Mouse (Mus musculus): ENCODE data around the gene Adam17.
A peak's percentile ranks its signal among the peaks of the same experiment; 100 is the strongest.

The Adam17 gene

DNA sequence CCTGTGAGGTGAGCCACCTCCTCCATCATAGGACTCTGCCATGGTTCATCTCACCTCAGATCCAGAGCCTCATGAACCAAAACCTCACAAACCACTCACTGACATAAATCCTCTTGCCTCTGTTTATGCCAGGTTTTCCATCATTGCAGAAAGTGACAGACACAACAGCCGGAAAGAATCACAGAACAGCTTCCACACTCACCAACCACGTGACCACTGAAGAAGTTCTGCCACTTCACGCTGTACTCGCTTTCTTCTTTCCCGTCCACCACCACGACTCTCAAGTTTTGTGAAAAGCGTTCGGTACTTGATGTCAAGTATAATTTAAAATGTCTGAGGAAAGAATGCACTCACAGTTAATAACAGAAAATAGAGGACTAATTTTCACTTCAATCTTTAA is 19.8 kb downstream of the Adam17 start:
- DNase-seq (ENCODE audit: low spot score in 2 of 2) = no peak

DNA sequence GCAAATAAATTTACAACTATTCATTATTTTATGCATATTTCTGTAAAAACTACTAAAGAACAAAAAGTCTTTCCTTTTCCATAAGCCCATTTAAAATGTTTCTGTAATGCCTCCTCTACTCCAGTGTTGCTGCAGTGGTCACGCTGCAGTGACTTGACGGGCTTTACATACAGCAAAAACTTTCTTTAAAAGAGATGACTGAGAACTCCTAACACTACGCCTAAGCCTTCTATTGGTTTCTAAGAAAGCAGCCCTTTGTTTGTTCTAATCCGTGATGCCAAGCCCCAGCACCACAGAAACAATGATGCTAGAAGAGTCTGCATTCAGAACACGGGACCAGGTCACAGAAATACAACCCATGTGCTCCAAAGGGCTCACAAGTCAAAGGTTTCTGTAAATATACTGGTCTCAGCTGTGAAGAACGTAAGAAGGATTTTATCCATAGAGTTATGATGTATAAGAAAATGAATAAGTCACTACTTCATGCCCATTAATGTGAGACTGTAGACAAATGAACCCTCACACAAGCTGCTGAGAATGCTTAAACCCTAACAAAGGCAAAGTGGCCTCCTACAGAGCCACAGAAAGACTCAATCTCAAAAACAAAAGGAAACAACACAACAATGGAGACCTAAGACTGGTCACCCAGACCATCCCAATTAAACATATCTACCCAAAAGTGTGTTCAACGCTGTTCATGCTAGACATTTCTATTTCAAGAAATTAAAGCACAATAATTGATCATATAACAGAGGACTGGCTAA is 23.1 kb downstream of the Adam17 start:
- DNase-seq (ENCODE audit: low spot score in 2 of 2) = no peak

DNA sequence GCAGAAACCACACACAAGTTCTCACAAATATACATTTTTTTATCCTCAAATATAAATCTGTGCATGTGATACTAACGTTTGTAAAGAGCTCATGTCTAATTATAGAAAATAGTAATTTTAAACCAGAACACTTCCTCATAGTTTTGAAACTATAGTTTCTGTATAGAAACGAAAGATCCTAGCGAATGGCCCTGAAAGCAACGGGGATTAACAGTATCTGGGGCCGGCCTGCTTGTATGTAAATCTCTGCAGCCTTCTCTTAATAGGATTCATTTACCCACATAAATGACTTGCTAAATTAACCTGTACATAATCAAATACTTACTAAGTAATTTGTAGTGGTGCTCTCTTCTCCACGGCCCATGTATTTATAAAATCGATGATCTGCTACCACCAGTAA is 26.5 kb downstream of the Adam17 start:
- no peak for DNase-seq (ENCODE audit: low spot score in 2 of 2)

DNA sequence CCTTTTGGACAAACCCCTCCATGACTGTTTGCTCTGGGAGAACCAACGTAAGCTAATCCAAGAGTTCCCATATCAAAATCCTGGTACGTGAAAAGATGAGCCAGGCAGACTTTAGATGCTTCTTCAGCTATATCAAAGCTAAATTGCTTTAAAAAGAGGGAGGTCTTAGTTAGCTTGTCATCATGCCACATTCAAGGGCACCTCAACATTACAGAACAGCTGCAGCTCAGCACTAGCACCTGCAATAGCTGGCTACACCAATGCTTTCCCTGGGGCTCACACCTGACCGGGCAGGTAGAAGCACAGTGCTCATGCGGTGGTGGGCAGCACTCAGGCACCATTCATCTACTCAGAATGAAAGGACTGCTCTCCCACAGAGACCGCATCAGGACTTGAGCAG is 32.8 kb downstream of the Adam17 start:
- no peak for DNase-seq (ENCODE audit: low spot score in 2 of 2)

DNA sequence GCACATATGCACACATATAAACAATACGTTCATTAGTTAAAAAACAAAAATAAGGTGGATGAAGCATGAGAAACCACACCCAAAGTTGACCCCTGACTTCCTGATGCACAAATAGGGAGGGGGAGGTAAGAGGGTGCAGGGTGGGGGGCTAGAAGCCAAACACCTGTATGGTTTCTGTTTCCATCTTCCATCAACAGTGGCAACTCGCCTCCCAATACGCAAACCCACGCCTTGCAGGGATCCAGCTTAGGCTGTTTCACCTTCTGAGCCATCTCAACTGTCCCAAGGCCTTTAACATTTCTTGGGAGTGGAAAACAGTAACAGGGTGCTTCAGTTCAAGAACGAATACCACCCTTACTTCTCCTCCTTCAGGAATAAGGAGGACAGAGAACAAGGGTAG is 36.3 kb downstream of the Adam17 start:
- no peak for DNase-seq (ENCODE audit: low spot score in 2 of 2)

DNA sequence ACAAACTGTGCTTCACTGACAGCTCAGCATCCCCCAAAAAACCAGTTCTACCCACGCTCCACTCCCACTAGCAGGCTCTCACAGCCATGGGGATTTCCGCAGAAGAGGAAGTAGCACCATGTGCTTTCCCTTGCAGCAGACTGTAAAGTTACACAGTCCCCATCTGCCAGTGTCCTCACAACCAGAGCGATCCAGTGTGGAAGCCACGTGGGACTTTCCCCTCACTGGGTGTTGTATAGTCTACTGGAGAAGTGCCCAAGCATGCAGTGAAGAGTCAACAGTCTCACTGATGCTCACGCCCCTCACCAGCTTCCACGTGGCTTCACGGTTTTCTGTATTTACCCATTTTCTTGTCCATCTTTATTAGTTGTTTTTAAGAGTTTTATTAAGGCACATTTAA is 37.6 kb downstream of the Adam17 start:
- DNase-seq (ENCODE audit: low spot score in 2 of 2) = no peak

DNA sequence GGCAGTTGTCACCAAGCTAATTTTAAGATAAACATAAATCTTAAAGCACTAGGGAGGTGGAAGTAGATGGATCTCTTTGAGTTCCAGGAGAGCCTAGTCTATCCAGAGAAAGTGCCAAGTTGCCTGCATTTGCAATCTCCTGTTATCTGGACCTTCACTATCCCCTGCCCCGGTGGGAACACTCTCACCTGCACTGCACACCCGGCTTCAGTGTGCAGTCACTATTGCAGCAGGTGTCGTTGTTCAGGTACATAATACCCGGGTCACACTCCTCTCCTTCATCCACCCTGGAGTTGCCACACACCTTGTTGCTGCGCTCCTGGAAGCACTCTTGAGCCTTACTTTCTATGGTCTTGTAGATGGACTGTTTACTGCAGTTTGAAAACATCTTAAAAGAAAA is 39.7 kb downstream of the Adam17 start:
- DNase-seq (ENCODE audit: low spot score in 2 of 2) = no peak

DNA sequence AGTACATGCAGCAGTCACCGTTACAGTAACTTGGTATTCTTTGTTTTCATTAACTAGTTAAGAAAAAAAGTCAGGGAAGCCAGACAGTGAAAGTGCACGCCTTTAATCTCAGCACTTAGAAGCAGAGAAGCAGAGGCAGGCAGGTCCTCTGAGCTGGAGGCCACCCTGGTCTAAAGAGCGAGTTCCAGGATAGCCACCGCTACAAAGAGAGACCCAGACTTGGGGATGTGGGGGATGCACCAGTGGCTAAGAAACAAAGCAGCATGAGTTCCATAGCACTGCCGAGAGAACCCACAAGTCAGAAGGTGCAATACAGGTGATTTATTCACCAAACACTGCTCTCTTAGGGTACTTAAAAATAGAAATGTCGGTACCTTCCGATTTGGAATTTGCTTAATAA is 40.4 kb downstream of the Adam17 start:
- no peak for DNase-seq (ENCODE audit: low spot score in 2 of 2)

DNA sequence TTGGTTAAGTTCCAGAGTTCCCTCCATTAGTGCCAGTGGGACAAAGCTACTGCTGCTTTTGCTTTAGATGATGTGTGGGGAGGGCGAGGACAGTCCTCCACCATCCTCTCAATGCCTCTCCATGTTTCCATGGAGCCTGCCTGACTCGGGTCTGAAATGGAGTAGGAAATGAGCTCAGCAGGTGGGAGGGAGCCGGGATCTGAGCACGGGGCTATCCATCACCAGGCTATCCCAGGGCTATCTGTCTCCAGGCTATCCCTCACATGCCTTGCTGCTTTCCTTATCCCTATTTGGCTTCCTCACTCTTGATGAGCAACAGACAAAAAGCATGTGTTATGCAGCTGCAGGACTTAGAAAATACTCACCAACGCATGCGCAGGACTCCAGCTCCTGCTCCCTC is 41.7 kb downstream of the Adam17 start:
- DNase-seq (ENCODE audit: low spot score in 2 of 2) = no peak

DNA sequence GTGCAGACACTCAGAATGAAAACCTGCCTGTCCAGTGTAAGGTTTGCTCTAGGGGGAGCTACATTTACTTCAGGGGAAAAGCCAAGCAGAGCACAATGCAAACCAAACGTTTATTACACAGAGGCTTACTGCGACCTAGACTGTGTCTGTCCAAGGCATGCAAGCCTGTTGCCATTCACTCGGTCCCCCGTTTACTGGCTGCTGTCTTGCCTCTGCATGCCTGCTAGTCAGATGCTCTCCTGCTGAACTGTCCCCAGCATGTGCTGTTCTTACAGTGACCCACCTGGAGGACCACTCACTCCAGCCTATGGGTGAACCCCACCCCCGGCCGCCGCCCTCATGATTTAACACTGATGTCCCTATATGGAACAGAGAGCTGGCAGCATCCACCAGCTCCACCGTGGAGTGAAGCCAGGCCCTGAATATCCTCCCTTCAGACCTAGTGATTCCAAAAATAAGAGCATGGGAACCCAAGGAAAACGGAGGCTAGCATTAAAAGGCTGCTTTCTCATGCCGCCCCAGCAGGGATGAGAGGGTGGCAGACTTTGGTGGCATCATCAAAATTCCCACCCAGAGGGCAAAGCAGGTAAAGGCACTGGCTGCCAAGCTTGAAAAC is 42.4 kb downstream of the Adam17 start:
- no peak for DNase-seq (ENCODE audit: low spot score in 2 of 2)

DNA sequence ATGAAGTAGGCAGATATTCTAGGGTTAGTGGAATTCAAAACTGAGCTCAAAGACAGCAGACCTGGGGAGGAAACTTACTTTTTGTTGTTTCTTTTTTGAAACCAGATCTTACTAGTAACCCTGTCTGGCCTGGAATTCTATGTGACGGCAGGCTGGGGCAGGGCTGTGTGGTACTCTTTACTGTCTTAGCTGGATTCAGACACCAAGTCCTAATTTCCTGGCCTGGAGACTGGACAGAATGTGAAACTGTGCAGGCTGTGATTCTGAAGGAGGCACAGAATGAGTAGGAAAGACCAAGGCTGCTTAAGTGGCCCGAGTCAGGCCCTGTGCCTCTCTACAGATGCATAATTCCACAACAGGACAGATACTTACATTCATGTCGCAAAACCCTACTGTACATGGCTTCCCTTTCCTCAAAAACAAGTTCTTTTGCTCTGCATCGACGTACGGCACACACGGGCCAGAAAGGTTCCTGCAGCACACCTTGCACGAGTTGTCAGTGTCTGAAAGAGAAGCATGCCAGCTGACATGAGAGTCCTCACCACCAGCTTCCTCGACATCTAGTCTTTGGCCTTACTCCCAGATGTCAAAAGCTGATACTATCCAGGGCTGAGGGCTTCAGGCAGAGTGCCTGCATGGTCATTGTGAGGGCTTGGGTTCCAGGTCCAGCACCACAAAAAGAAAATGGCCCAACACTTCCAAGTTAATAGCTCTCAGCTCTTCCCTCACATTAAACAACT is 43.6 kb downstream of the Adam17 start:
- no peak for DNase-seq (ENCODE audit: low spot score in 2 of 2)

DNA sequence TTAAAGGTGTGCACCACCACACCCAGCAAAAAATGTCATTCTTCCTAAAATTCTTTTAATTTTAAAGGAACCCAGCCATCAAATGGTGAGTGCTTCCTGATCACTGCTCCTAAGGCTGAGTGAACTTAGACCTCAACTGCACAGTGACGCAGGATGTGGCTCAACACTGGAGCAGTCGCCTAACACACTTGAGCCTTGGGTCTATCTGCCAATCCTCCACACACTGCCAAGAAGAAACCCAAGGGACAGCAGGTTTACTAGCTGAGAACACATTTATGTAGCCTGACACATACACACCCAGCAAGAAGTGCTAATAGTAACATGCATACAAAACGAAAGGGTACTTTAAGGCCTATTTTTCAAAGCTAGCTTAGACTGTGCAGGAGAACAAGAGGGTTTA is 47.1 kb downstream of the Adam17 start:
- no peak for DNase-seq (ENCODE audit: low spot score in 2 of 2)

DNA sequence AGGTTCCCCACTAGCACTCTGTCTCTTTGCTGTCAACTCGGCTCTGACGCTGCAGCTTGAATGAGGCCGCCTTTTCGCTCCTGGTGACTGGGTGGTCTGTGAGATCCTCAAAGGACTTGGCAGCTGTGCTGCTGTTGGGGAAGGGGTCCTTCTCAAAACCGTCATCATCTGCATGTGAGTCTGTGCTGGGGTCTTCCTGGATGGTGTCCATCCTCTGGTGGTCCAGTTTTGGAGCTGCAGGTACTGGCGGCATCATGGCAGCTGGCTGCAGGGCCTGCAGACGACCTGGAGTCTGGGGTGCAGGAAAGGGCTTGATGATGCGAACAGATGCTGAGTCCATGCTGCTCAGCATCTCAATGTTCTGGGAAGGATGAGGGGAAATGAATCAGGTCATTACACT is 48.2 kb downstream of the Adam17 start:
- no peak for DNase-seq (ENCODE audit: low spot score in 2 of 2)

DNA sequence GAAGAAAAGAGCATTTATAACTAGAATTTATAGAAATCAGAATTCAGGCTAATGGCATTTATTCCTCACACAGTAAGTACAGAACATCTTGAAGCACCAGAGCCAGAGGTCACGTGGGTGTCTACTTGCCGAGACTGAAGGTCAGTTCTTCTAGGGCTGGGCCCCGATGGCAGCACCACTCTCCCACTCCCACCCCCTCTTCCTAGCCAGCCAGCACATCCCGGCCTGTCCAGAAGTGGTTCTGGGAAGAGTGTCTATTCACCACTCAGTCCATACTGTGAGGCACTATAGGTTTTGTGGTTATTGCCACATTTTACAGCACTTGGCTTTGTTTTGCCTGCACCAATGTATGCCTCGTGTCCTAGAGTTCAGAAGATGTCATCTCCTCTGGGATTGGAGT is 49.3 kb downstream of the Adam17 start:
- DNase-seq (ENCODE audit: low spot score in 2 of 2) = no peak

DNA sequence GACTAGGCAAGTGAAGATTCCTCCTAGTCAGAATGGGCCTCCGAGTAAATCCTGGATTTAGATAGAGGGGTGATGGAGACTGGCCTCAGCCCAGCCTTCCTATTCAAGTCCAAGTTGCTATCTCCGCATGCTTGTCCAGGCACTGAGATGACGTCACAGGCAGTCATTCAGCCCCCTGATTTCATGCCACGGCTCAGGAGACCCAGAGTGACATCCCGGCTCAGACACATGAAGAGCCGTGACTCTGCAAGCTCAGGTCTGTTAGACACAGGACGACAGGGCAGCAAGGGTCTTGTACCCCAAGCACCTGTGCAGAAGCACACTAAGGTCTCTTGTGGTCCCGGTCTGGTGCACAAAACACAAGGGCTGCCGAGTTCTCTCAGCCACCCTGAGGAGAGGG is 50.6 kb downstream of the Adam17 start:
- no peak for DNase-seq (ENCODE audit: low spot score in 2 of 2)

DNA sequence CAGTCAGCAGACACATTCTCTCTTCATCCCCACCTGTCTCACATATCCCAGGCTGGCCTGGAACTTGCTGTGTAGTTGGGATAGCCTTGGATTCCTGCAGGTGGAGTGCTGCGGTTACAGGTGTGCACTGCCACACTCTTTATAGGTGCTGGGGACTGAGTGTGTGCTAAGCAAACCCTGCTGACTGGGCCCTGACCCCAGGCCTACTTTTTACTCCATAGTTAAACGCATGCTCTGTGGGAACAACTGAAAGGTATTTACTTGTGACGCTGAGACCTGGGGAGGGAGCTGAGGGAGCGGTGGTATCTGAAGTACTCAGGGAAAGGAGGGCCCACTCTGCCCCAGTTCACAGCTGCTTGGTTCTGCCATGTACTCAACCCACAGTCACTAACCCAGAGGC is 51.1 kb downstream of the Adam17 start:
- no peak for DNase-seq (ENCODE audit: low spot score in 2 of 2)

DNA sequence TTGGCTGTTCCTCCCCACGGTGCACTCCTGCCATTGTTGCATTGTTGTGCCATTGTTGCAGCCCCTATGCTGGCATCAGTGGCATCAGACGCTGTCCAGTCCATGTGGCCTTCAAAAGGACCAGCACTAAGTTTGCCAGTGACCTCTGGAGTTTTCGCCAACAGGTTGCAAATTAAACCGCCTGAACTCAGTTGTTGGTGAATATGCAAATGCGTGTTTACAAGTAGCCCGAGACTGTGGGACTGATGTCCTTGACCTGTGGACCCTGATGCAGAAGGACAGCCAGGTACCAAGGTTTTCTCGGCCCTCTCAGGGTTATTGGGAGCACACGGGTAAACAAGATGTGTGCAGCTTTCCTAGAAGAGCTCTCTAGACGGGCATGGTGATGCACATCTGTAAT is 52.3 kb downstream of the Adam17 start:
- no peak for DNase-seq (ENCODE audit: low spot score in 2 of 2)

DNA sequence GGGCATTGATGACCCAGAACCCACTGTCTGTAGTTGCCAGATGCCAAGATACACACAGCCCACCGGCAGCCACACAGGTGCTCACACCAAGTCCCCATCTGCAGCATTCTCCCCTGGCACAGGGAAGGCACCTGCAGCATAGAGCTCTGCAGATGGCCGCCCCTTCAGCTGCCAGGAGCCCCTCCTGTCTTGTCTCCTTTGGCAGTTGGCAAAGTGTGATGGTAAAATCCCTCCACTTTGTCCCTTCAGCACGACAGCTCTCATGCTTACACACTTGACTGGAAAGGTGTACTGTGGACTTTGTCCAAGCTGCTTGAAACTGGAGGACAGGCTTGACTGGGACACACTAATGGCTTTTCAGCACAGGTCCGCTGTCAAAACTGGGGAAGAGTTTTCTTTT is 53.1 kb downstream of the Adam17 start:
- DNase-seq (ENCODE audit: low spot score in 2 of 2) = no peak

DNA sequence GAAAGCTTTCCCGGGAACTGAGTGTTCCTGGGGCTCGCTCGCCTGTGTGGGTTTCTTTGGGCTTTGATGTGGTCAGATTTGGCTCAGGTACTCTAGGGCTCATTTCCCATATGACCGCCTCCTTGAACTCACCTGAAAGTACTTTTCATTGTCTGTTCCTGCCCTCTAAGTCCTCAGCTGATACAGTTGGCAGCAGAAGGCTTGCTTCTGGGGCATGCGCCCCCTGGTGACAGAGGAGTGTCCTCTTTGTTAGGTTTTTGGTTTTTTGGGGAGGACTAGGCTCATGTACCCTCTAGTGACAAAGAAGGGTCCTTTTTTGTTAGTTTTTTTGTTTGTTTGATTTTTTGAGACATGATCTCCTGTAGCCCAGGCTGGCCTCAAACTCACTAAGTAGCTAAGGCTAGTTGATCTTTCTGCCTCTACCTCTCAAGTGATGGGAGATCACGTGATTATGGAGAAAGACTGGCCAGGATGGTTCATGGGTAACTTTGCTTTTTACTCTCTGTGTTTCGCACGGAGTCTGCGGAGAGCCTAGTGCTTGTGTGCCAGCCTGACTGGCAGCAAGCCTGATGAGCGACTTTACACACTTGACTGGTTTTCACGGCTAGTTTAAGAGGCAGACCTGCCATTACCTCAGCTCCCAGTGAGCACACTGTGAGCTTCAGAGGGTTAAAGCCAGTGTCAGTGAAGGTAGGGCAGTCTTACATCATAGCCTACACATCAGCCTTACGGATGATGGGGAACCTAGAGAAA is 55.1 kb downstream of the Adam17 start:
- DNase-seq (ENCODE audit: low spot score in 2 of 2) = peak in 1 of 2 experiments; percentile 43

DNA sequence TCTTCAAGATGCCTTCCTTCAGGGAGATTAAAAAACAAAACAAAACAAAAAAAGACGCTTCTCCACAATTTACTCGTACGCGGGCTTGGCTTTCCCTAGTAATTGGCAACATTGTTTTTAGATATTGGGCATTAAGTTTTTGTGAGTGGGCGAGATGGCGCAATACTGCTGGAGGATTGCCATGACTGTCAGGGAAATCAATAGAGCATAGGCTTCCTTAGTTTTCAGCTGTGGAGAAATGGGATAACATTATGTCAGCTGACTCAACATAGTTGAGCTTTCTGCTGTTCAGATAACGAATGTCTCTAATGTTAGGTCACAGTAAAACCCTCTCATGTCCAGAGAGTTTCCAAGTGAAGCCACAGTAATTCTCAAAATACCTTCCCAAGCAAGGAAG is 56.6 kb downstream of the Adam17 start:
- no peak for DNase-seq (ENCODE audit: low spot score in 2 of 2)

DNA sequence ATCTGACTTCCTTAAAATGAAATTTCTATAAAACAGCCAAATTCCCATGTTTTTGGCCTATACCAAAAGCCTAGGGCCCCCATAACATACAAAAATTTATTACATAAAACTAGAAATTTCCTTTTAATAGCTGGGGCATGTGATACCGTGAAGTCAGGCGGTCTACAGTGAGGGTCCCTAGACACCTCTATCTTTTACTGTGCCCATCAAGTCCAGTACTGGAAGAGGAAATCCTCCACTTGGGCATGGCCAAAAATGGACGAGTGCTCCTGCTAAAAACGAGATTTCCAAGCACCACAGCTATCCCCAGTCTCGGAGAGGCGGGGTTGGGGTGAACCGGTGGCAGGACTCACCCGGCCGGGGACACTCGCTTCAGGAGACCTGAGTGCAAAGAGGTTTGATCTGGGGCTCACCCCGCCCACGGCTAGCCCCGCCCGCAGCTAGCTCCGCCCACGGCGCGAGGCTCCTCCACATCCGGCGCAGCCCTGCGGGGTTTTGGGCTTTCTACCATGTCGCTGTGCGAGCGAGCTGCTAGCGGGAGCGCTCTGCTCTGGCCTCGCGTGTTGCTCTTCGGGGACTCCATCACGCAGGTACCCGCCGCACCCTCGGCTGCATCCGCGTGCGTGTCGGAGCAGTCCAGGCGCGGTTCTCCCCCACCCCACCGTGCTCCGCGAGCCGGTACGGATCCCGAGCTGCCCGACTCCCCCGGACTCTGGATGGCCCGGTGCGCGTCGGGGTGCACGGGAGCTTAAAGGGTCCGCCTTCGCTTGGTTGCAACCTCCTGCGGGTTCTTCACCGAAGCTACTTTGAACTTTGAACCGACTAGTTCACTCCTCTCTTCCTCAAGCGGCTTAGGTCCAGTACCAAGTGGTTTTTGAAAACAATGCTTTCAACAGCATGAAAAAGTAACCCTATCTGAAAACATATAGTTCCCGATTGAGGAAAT is 57.2 kb downstream of the Adam17 start, which contains the start of gene Iah1:
Gene Iah1, plus strand, starts transcription at position 467 of the 946 bp plus-strand sequence.
- peak; percentile 76 to 90 for DNase-seq (ENCODE audit: low spot score in 2 of 2)

Data from urinary bladder, adult 18-20 months (tissue).